Mouse (Mus musculus) cerebellum, adult 18-20 months (tissue): ENCODE measurements at regions not wholly inside any gene's neighbourhood (a gene's known extent, or its start where the extent isn't known, plus 50 kb on each side); places are given as distances from the start of the nearest gene placed in this dataset.
A peak's percentile ranks its signal among the peaks of the same experiment; 100 is the strongest.
"Not testable (repeated sequence)": the region's sequence is repeated elsewhere in the genome, so short reads cannot be mapped to it uniquely, and the experiment has no call there.

Experiments used
- DNase-seq, 2 experiments: peaks; one replicate each; pipeline ENCODE4 v3.0.0; 2021

- DNase-seq, result no peak
These were observed 434.2 kb upstream of the Sema6d start for GRCm38 (mm10) chr2:123655551-123655950.

DNA sequence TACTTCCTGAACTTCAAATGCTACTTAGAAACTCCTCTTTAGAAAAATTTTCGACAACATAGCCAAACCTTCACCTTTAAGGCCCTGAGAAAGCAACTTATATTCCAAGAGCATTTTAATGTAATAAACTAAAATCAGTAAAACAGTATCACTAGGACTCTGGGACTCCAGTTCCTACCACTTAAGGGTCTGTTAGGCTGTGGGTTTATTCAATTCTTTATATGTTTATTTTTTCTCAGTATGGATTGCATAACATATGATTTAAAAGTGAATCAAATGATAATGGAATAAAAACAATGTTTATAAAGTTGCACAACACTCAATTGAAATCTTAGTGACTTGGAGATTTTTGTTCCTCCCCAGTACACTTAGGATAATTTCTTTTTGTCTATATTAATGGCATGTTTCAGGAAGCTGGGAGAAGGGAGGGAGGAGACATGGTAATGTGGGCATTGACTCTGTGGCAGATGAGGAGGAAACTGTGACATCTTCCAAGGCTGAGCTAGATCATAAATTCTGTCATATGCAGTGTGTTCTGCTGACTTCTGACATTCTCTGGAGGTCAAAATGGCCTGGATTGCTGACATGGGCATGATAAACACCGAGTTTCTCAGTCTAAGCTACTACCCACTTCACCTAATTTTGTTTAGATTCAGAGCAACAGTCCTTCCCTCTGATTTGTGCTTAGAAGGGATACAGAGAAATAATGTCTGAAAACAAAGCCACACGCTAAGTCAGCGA is 401.3 kb upstream of the Sema6d start:
- DNase-seq, result no peak

GRCm38 (mm10) chr2:123689801-123690200 is 400.0 kb upstream of the Sema6d start:
- DNase-seq, result no peak

GRCm38 (mm10) chr2:123739688-123740087 is 350.1 kb upstream of the Sema6d start:
- no peak for DNase-seq

DNA sequence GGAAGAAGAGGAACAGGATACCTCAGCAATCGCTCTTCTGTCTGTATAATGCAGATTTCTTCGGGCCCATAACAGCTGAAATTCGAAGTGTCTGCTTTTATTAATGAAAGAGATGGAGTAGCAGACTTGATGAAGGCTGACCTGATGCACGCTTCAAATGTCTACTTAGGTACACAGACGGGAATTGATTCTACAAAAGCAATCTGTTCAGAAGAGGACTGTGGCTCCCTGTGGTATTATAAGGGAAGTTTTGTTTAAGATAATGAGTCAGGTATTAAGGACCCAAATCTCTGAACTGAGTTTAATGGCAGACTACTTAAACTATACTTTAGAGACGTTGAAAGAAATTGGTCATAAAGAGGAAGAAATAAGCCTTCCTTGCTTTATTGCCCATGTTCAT is 349.2 kb upstream of the Sema6d start:
- DNase-seq, result no peak

DNA sequence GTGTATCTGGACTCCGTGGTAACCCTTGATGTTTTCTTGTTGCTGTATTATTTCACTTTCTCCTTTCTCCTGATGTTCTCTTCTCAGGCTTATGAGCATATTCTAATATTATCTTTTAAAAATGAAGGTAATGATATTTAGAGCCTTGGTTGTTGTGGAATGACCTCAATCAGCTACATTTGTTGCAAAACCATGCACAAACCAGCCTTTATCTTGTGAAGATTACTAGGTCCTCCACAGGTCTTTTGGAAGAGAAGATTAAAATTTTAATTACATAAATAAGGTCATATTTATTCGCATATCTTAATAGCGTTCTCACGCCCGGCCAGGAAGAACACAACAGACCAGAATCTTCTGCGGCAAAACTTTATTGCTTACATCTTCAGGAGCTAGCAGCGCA is 335.5 kb upstream of the Sema6d start:
- no peak for DNase-seq

GRCm38 (mm10) chr2:123754656-123755499 is 334.9 kb upstream of the Sema6d start:
- DNase-seq, result not testable (repeated sequence)

DNA sequence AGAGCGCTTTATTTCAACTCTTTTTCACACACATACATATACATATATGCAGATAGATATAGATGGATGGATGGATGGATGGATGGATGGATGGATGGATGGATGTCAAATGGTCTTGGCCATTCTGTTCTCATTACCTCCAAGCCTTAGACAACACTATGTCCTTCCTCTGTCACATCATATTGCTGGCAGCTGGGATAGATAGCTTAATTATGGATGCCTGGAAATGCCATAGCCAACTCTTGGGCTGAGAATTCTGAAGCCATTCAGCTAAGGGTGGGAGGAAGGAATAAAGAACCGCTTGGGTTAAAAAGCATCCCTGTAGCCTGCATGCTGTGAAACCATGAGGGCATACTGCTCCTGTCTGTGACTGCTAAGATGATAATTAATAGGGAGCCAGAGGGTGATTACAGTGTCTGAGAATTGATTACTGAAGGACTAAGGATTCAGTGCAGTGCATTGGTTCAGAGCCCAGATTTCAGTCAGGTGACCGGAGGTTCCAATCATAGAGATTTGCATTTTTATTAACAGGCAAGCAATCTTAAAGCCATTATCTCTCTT is 290.5 kb upstream of the Sema6d start:
- DNase-seq, result no peak

DNA sequence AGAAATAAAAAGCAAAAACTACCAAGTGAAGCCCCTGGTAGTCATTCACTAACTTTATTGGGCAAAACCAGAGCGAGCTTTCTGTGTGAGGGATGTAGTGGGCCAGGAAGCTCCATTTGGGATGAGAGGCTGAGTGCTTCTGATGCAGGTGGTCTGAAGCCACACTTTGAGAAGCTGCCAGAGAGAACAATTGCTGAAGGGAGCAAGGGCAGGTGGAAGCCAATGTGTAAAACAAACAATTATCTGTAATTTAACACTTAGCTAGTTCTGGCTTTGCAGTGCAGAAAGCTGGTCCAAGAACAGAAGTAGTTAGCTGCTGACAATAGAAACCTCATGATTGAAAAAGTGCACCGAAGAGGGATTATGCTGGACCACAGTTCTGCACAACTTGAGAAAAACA is 284.1 kb upstream of the Sema6d start:
- no peak for DNase-seq

DNA sequence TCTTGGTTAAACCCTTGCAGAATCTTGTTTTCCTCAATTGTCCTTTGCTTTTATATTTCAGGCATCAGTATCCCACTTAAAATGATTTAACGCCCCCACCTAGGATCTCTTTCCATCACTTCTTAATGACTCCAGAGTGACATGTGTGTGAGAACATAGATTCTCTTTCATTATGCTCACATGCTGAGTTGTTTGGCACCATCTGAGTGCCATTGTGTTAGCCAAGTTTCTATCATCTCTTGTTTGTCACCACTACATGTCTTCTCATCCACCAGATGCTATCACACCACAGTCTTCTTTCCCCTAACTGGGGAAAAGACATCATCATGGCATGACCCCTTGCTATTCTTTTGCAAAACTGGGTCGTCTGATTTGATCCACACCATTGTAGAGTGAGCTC is 283.4 kb upstream of the Sema6d start:
- DNase-seq, result no peak

DNA sequence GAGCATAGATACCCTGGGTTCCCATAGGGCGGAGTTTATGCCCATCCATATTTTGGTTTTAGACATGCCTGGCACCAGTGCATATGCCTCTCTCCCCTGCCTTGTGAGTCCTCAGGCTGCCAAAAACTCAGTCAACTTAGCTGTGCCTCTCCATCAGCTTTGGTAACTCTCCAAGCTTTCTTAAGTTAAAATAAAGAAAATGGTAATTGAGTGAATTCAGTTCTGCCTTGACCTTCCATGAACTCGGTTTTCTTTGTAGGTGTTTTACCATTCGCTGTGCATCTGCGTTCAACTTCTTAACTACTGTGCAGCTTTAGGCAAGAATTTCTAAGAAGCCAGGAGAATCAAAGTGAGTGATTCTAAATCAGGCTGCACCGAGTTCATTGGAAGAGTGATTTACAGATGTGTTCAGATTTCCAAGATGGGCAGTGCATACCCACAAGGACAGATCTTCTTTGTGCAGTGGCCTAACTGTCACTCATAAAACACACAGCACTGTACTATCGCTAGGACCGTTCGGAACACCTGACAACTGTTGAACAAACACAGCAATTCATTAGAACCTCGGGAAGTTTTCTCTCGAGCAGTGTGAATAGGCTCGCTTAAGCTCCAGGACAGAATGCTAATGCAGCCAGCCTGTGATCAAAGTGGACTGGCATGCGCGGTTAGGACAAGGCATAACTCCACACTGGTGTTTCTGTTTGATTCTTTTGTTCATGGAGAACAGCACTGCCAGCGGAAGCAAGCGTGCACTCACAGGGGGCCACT is 276.4 kb upstream of the Sema6d start:
- DNase-seq, result peak in 1 of 2 experiments; percentile 4

DNA sequence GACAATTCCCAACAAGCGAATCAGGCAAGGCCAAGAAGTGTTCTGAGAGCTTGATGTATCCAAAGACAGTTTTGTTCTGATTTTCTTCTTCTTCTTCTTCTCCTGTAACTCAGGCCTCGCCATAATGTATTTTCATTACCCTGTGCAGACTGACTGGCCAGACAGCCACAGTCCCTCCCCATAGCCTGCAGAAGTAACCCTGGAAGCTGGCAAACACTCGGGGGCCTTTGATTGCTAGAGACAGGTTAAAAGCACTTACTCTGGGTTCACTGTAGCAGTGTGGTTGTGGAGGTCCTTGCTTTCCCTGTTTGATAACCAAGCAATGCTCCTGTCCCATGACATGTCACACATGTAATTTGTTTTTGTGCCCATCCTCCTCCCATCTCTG is 275.8 kb upstream of the Sema6d start:
- DNase-seq, result no peak

DNA sequence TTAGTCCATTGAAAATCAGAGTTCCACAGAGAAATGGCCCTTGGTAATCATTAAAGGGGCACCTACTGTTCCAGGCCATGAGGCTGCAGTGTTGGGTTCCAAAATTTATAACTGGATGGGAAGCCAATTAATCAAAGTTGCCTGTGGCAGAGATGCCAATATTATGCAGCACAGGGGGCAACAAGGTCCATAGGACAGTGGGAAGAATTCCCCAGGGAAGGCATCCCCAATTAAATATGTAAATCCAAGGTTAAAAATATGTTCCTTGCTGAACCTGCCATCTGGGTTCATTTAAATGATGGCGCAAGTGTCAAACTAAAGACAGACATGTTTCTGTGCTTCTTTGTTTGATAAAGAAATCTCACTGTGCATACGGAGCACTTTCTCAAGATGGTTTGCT is 273.1 kb upstream of the Sema6d start:
- no peak for DNase-seq

DNA sequence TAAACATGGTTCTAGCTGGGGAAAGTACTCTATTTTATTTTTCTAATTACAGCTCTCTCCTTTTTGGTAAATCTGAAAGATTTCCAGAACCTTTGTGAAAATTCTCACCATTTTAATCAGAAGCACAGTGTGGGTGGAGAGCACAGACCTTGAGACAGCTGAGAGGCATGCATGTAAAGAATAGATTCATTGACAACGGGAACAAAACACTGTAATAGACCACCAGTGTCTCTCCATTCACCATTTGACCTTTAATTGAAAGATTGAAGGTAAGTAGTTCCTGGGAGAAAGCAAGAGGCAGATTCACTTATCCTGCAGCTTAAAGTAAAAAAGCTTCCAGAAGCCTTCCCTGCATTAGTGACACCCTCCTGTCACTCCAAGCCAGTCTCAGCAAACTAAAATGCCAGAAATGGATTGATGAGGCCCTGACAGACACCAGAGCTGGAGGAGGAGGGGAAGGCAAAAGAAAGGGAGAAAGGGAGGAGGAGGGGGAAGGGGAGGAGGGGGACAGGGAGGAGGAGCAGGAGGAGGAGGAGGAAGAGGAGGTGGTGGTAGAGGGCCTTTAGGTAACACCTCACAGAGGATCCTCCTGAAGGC is 256.1 kb upstream of the Sema6d start:
- DNase-seq, result no peak
